Mouse (Mus musculus) bone marrow macrophage, adult 2 months (primary cell): ENCODE results near the gene Synj1. TPM values are rescaled to one million over a fixed set of nuclear protein-coding genes. Genes with fewer than 3 reads are reported as not detected.

Experiments
- H3K27ac ChIP-seq: 2 replicates; pipeline ENCODE4 v1.5.1; 2012; ENCODE audit warnings: low read depth, low read length; ENCODE audit not compliant: insufficient read depth
- H3K4me1 ChIP-seq: 2 replicates; pipeline ENCODE4 v1.6.1; 2012; ENCODE audit warnings: low read length; ENCODE audit not compliant: control insufficient read depth, insufficient read depth
- H3K4me3 ChIP-seq: 2 replicates; pipeline ENCODE4 v1.5.1; 2012; ENCODE audit warnings: mild to moderate bottlenecking, low read length, moderate library complexity; ENCODE audit not compliant: insufficient read depth
- CTCF ChIP-seq: IDR thresholded peaks from 2 replicates; pipeline ENCODE4 v1.5.1; 2012; ENCODE audit warnings: low read depth, mild to moderate bottlenecking, low read length, moderate library complexity
- POLR2A ChIP-seq: IDR thresholded peaks from 2 replicates; pipeline ENCODE4 v1.6.1; 2012; ENCODE audit warnings: mild to moderate bottlenecking, low read depth, low read length, borderline replicate concordance
- polyA plus RNA-seq: library from polyadenylated mRNA; stranded (reverse); fragments of >200 nt; gene quantifications from 2 replicates; pipeline ENCODE4 v1.2.4, GENCODE M21; 2012; ENCODE audit not compliant: missing spikeins, insufficient read depth, insufficient read length

Synj1 gene
- polyA plus RNA-seq, 1 experiment, result 118 TPM

GRCm38 (mm10) chr16:90950354-90950963, 60.6 kb downstream of the Synj1 start:
- no peak overlapping the region for H3K4me3 ChIP-seq
- TF ChIP-seq POLR2A, result no peak
- TF ChIP-seq CTCF, result no peak
- no peak overlapping the region for H3K27ac ChIP-seq
- H3K4me1 ChIP-seq, result no peaks in the 10 kb centered on the region

GRCm38 (mm10) chr16:90946977-90947376, 64.1 kb downstream of the Synj1 start:
- no peak for TF ChIP-seq CTCF
- no peak for TF ChIP-seq POLR2A
- no peak overlapping the region for H3K27ac ChIP-seq
- H3K4me3 ChIP-seq, result no peak overlapping the region
- no peaks in the 10 kb centered on the region for H3K4me1 ChIP-seq

- H3K4me3 ChIP-seq, result no peak overlapping the region
- TF ChIP-seq CTCF (no peak), POLR2A (no peak)
- no peaks in the 10 kb centered on the region for H3K4me1 ChIP-seq
- H3K27ac ChIP-seq, result no peak overlapping the region
These were observed 69.9 kb downstream of the Synj1 start for GRCm38 (mm10) chr16:90941246-90941645.

GRCm38 (mm10) chr16:90934687-90935328, 76.3 kb downstream of the Synj1 start, which contains the start of gene Cfap298:
Gene Cfap298 (minus strand): TSS chr16:90935114.
- H3K4me1 ChIP-seq, result peaks cover 3% of the 10 kb centered on the region; the same call in 1 of the 2 replicates
- no peak for TF ChIP-seq CTCF
- no peak for TF ChIP-seq POLR2A
- H3K27ac ChIP-seq, result peak within 1 kb of the TSS; percentile 33
- peak within 1 kb of the TSS; percentile 93 for H3K4me3 ChIP-seq

GRCm38 (mm10) chr16:90934193-90934686, 76.9 kb downstream of the Synj1 start:
- TF ChIP-seq POLR2A (no peak), CTCF (no peak)
- Histone ChIP-seq H3K27ac (peak overlapping the region; percentile 33), H3K4me3 (peak overlapping the region; percentile 93), H3K4me1 (peaks cover 3% of the 10 kb centered on the region; the same call in 1 of the 2 replicates)

- peak overlapping the region; percentile 93 for H3K4me3 ChIP-seq
These were observed 77.5 kb downstream of the Synj1 start for GRCm38 (mm10) chr16:90933534-90934176.

GRCm38 (mm10) chr16:90927446-90927845, 83.7 kb downstream of the Synj1 start:
- Histone ChIP-seq H3K27ac (no peak overlapping the region), H3K4me1 (no peaks in the 10 kb centered on the region), H3K4me3 (no peak overlapping the region)
- TF ChIP-seq POLR2A (no peak), CTCF (no peak)

More at GRCm38 (mm10) chr16:90933534-90934176, 77.5 kb downstream of the Synj1 start:
- Histone ChIP-seq H3K27ac (peak overlapping the region; percentile 33; the same call in 1 of the 2 replicates), H3K4me1 (peaks cover 3% of the 10 kb centered on the region; the same call in 1 of the 2 replicates)
- TF ChIP-seq POLR2A (no peak), CTCF (no peak)

GRCm38 (mm10) chr16:90925461-90925860, 85.6 kb downstream of the Synj1 start:
- Histone ChIP-seq H3K27ac (no peak overlapping the region), H3K4me3 (no peak overlapping the region), H3K4me1 (no peaks in the 10 kb centered on the region)
- peak; percentile 90 for TF ChIP-seq CTCF
- TF ChIP-seq POLR2A, result no peak

GRCm38 (mm10) chr16:90924606-90925370, 86.3 kb downstream of the Synj1 start:
- H3K27ac ChIP-seq, result no peak overlapping the region
- TF ChIP-seq POLR2A, result no peak
- H3K4me1 ChIP-seq, result no peaks in the 10 kb centered on the region
- no peak overlapping the region for H3K4me3 ChIP-seq
